Mouse (Mus musculus) liver, adult 2 months (tissue): ENCODE measurements around the gene Tut7.

ENCODE experiments used
- CTCF ChIP-seq: fragments of 200-500 bp; IDR thresholded peaks from 2 replicates; pipeline ENCODE4 v1.5.1; 2011; ENCODE audit warnings: low read depth, low read length, control low read depth
- POLR2A ChIP-seq: fragments of 200-500 bp; IDR thresholded peaks from 2 replicates; pipeline ENCODE4 v1.6.1; 2011; ENCODE audit warnings: low read length, control low read depth; ENCODE audit not compliant: insufficient read depth; ENCODE audit errors: extremely low read depth

- TF ChIP-seq CTCF (no peak), POLR2A (peak; percentile 83)
Measured at GRCm38 (mm10) chr13:59769296-59770163, 53.4 kb downstream of the Tut7 start, which contains the start of gene Isca1.
